Mouse (Mus musculus) hindbrain, postnatal 0 days (tissue): ENCODE results near the gene Xrcc6. TPM values are rescaled to one million over a fixed set of nuclear protein-coding genes. Genes with fewer than 3 reads are reported as not detected.
"Not testable (repeated sequence)": the region's sequence is repeated elsewhere in the genome, so short reads cannot be mapped to it uniquely, and the experiment has no call there.

ENCODE experiments used
- ATAC-seq: fragments of 200-750 bp; cut with Nextera tagmentation; 2 replicates; pipeline ENCODE4 v1.8.0; 2017; ENCODE audit warnings: mild to moderate bottlenecking, moderate TSS enrichment, moderate library complexity
- DNase-seq: peaks from one replicate; pipeline ENCODE4 v3.0.0-alpha.2; 2015; ENCODE audit warnings: low spot score
- H3K27ac ChIP-seq: fragments of 300-500 bp; sonication (generic); 2 replicates; pipeline ENCODE4 v1.5.1; 2014; ENCODE audit warnings: mild to moderate bottlenecking
- H3K27me3 ChIP-seq: fragments of 300-500 bp; sonication (generic); 2 replicates; pipeline ENCODE4 v1.6.1; 2014; ENCODE audit warnings: low read length, mixed read lengths; ENCODE audit not compliant: insufficient read depth
- H3K36me3 ChIP-seq: fragments of 300-500 bp; sonication (generic); 2 replicates; pipeline ENCODE4 v1.6.1; 2014; ENCODE audit warnings: low read length, mixed read lengths; ENCODE audit not compliant: insufficient read depth
- H3K4me1 ChIP-seq: fragments of 300-500 bp; sonication (generic); 2 replicates; pipeline ENCODE4 v1.6.1; 2014; ENCODE audit warnings: antibody characterized with exemption, low read length, mixed read lengths; ENCODE audit not compliant: insufficient read depth
- H3K4me2 ChIP-seq: fragments of 300-500 bp; sonication (generic); 2 replicates; pipeline ENCODE4 v1.6.1; 2014; ENCODE audit warnings: low read depth, mild to moderate bottlenecking, low read length, moderate library complexity, mixed read lengths
- H3K4me3 ChIP-seq: fragments of 300-500 bp; sonication (generic); 2 replicates; pipeline ENCODE4 v1.5.1; 2014; ENCODE audit warnings: low read length
- H3K9ac ChIP-seq: fragments of 300-500 bp; sonication (generic); replicated peaks from 2 replicates; pipeline ENCODE4 v1.6.1; 2014; ENCODE audit warnings: mild to moderate bottlenecking, low read length, moderate library complexity, mixed read lengths
- H3K9me3 ChIP-seq: fragments of 300-500 bp; sonication (generic); 2 replicates; pipeline ENCODE4 v1.6.1; 2016; ENCODE audit warnings: low read length, mixed read lengths
- CTCF ChIP-seq: IDR thresholded peaks from 2 replicates; pipeline ENCODE4 v1.5.1; 2016; ENCODE audit warnings: antibody characterized with exemption, control low read depth, low read depth
- WGBS: fragments of 180-500 bp; shearing (Covaris S2); extraction: QIAGEN DNeasy Blood & Tissue Kit; methylation state at CpG from one replicate; pipeline ENCODE4 v1.1.7; 2014; 5-methylcytosine and 5-hydroxymethylcytosine counted together
- polyA plus RNA-seq: library from polyadenylated mRNA; unstranded; fragments of >200 nt; fragmentation: Nextera tagmentation; extraction: Ambion mirVana; gene quantifications from 2 replicates; pipeline ENCODE4 v1.2.1, GENCODE M21; 2015
- total RNA-seq: library from RNA; depleted of rRNA; stranded (reverse); fragments of >200 nt; gene quantifications from 2 replicates; pipeline ENCODE4 v1.2.3, GENCODE M21; 2014

Gene Xrcc6
- total and polyA plus RNA-seq, 2 experiments from 2014 or later, result 18.5 to 30.9 TPM

DNA sequence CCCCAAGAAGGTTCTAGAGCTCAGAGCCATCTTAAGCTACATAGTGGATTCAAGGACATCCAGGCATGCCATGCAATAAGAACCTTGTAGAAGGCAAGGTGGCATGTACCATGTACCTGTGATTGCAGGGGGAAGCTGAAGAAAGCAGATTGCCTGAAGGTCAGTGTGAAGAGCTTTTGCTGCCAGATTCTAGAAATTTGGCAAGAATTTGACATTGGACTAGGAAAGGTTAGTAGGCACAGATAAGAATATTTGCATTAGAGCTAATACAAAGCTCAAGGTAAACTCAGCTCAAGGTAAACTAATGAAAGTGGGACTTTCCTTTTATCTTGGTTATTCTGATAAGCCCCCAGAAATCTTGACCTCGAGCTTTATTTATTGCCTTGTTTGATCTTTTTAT, 23.4 kb upstream of the Xrcc6 start:
- Histone ChIP-seq H3K36me3 (no peaks in the 10 kb centered on the region), H3K27ac (no peak overlapping the region), H3K4me1 (no peaks in the 10 kb centered on the region), H3K9ac (no peak overlapping the region), H3K4me3 (no peak overlapping the region), H3K27me3 (no peaks in the 10 kb centered on the region), H3K4me2 (no peak overlapping the region), H3K9me3 (no peaks in the 10 kb centered on the region)
- TF ChIP-seq CTCF, result no peak
- 79% methylated on average over 1 of the region's 1 CpGs for WGBS
- DNase-seq (no peak), ATAC-seq (no peak)

DNA sequence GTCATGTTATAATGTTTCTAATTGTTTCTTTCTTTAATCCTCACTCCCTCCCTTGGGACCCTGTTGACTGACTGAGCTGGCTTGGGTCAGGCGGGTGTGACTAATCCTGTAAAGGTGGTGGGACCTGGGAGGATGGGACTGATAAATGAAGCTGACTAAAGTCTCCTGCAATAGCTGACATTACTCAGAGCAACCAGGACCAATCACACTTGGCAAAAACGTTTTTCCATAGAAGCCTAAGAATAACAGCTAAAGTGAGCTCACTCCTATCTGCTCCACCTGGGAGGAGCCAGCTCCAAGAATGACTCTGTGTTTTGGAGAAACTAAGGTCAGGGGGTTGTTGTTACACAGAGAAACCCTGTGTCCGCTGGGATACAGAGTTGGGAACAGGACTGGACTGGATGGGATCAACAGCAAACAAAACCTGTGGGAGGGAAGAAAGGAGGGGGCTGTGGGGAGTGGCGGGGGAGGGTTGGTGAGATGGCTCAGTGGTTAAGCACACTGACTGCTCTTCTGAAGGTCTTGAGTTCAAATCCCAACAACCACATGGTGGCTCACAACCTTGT, 22.6 kb upstream of the Xrcc6 start:
- DNase-seq (no peak), ATAC-seq (no peak)
- Histone ChIP-seq H3K4me3 (no peak overlapping the region), H3K27me3 (no peaks in the 10 kb centered on the region), H3K4me2 (no peak overlapping the region), H3K36me3 (no peaks in the 10 kb centered on the region), H3K9me3 (no peaks in the 10 kb centered on the region), H3K27ac (no peak overlapping the region), H3K9ac (no peak overlapping the region), H3K4me1 (no peaks in the 10 kb centered on the region)
- no peak for TF ChIP-seq CTCF
- WGBS, result 52% methylated on average over 4 of the region's 4 CpGs

DNA sequence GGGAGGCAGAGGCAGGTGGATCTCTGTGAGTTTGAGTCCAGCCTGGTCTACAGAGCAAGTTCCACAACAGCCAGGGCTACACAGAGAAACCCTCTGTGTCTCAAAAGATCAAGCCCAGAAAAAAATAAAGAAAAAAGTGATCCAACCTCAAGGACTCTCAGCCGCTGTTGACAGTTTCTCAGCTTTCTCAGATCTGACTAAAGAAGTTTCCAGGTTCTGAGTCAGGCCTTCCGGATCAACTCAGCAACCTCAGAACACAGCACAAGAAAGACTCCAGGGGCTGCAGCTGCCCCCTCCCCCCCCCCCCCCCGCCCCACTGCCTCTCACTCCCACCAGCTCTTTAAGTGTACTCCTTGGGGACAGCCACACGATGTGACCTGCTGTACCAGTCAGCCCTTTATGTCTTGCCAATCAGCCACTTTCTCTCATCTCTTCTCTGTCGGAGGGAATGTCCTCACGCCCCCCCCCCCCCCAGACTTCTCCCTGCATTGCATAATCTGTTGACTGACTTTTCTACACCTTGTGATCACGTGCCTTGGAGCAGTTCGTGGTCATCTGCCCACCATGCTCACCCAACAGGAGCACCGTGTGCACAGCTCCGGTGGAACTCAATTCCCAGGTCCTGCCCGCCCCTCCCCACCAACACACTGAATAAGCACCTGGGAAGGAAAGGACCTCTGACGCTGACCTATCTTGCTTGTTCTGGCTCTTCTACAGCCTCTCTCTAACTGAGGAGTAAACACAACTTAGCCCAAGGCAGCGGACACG, 21.4 kb upstream of the Xrcc6 start:
- 83% methylated on average over 13 of the region's 14 CpGs for WGBS
- Histone ChIP-seq H3K36me3 (no peaks in the 10 kb centered on the region), H3K27me3 (no peaks in the 10 kb centered on the region), H3K9ac (no peak overlapping the region), H3K4me2 (no peak overlapping the region), H3K9me3 (no peaks in the 10 kb centered on the region), H3K4me1 (no peaks in the 10 kb centered on the region), H3K4me3 (no peak overlapping the region), H3K27ac (no peak overlapping the region)
- ATAC-seq, result no peak
- TF ChIP-seq CTCF, result no peak
- no peak for DNase-seq

DNA sequence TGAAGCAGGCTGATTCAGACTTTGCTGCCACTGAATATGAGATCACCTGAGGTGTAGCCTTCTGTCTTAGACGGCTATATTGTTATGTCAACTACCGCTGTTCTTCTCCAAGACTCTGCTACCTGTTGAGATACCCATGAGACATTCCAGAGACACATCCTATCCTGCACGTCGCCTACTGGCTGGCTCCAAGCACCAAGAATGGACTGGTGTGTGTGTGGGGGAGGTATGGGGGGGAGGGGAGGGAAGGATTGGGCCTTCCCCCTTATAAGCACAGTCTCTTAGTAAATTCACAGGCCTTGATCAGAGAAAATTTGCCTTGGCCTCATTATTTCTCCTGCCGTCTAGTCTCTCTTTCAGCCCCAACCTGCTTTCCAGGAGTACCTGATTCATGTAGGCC, 19.8 kb upstream of the Xrcc6 start:
- Histone ChIP-seq H3K4me3 (no peak overlapping the region), H3K27me3 (no peaks in the 10 kb centered on the region), H3K9ac (no peak overlapping the region), H3K36me3 (no peaks in the 10 kb centered on the region), H3K27ac (no peak overlapping the region), H3K9me3 (no peaks in the 10 kb centered on the region), H3K4me1 (no peaks in the 10 kb centered on the region), H3K4me2 (no peak overlapping the region)
- WGBS, result 94% methylated on average over 5 of the region's 5 CpGs
- no peak for TF ChIP-seq CTCF
- DNase-seq (no peak), ATAC-seq (no peak)

DNA sequence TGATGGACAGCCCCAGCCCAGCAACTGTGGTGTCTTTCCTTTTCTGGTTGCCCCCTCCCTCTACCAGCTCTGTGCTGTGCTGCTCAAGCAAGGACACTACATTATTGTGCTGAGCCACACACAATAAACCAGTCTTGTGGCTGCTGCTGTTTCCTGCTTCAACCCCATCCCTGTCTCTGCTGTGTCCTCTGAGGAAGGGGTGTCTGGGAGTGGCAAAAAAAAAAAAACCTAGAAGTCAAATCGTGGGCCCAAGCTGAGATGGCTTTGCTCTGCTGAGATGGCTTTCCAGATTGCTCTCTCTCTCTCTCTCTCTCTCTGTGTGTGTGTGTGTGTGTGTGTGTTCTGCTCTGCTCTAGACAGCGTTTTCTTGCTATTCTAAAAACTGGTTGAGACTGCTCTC, 19.2 kb upstream of the Xrcc6 start:
- no peak for TF ChIP-seq CTCF
- Histone ChIP-seq H3K4me3 (no peak overlapping the region), H3K27ac (no peak overlapping the region), H3K4me1 (no peaks in the 10 kb centered on the region), H3K9me3 (no peaks in the 10 kb centered on the region), H3K4me2 (no peak overlapping the region), H3K27me3 (no peaks in the 10 kb centered on the region), H3K36me3 (no peaks in the 10 kb centered on the region), H3K9ac (no peak overlapping the region)
- ATAC-seq (no peak), DNase-seq (no peak)
- 63% methylated on average over 2 of the region's 2 CpGs for WGBS

DNA sequence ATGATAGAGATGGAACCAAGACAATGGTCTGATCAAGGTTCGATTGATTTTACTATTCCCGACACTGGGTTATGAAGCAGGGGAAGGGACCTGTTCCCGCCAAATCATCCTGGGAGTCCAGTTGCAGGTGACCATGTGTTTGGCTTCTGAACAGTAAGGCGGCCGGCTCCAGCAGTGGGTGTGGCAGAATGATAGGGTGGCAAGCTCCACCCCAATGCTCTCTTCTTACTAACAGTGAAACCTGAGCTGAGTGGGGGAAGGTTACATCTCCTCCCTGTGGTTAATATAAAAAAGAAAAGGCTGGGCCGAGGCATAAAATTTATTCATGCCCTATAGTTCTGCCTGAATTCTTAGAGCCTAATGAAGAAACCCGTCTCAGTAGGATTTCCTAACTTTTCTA, 18.5 kb upstream of the Xrcc6 start:
- 76% methylated on average over 7 of the region's 7 CpGs for WGBS
- H3K27ac ChIP-seq, result no peak overlapping the region
- no peak for ATAC-seq
- no peak for TF ChIP-seq CTCF
- H3K36me3 ChIP-seq, result no peaks in the 10 kb centered on the region
- H3K4me3 ChIP-seq, result no peak overlapping the region
- H3K4me2 ChIP-seq, result no peak overlapping the region
- no peaks in the 10 kb centered on the region for H3K9me3 ChIP-seq
- H3K4me1 ChIP-seq, result no peaks in the 10 kb centered on the region
- H3K27me3 ChIP-seq, result no peaks in the 10 kb centered on the region
- DNase-seq, result no peak
- H3K9ac ChIP-seq, result no peak overlapping the region

DNA sequence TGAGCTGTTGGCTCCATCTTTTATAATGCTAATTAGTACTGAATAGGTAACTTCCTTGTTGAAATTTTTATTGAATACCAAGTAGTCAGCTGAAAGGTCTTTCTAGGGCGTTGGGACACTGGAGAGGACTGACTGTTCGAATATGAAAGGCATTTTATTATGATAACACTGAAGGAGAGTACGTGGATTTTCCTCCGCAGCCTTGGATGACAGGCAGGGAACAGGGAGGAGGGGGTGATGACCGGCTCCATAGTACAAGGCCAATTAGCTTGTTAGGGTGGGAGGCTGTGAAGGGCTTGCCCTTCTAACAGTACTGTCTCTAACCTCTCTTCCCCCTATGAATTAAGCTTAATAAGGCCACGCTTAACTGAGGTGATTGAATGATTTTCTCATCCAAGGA, 18.0 kb upstream of the Xrcc6 start:
- H3K4me2 ChIP-seq, H3K27me3 ChIP-seq, H3K9me3 ChIP-seq, H3K4me3 ChIP-seq, H3K9ac ChIP-seq, H3K4me1 ChIP-seq, H3K36me3 ChIP-seq, H3K27ac ChIP-seq, ATAC-seq, DNase-seq: not testable (repeated sequence)
- 66% methylated on average over 6 of the region's 6 CpGs for WGBS

DNA sequence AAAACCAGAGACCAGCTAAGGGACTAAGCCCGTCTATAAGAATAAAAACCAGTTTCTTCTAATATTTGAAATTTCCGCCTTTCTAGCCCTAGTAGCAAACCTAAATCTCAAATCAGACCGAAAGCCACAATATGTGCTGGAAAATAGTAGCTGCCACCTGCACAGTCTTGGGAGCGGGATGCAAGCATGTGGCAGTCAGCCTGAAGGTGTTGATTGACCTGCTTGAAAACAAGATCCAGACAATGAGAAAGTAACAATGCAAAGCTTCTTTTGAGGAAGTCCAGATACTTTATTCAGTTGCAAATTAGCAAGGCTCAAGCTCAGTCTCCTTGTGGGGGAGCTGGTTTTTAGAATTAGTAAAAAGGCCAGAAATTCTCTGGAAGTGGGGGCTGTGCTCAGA, 17.1 kb upstream of the Xrcc6 start:
- not testable (repeated sequence) for H3K27me3 ChIP-seq, H3K4me2 ChIP-seq, H3K4me1 ChIP-seq, H3K27ac ChIP-seq, ATAC-seq, H3K9ac ChIP-seq, H3K9me3 ChIP-seq, DNase-seq, H3K4me3 ChIP-seq, H3K36me3 ChIP-seq
- 88% methylated on average over 4 of the region's 4 CpGs for WGBS

DNA sequence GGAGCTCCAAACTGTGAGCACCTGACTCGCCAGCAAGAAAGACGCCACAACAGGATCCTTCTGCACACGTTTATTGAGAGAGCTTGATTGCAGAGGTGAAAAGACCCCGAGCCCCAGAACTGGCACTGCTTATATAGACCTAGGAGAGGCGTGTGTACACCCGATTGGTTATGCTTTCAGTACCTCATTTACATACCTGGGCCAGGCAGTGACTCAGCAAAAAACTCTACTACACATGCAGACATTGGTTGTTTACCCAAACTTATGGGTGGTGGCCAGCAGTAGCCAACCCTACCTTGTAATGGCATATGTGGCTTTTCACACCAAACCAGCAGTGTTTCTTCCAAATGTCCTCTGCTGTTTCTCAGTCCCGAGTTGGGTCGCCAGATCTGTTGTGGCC, 12.5 kb upstream of the Xrcc6 start:
- WGBS, result 88% methylated on average over 8 of the region's 8 CpGs
- not testable (repeated sequence) for ATAC-seq, H3K4me3 ChIP-seq, H3K4me2 ChIP-seq, H3K27ac ChIP-seq, H3K9ac ChIP-seq, H3K9me3 ChIP-seq, H3K4me1 ChIP-seq, H3K36me3 ChIP-seq, DNase-seq, H3K27me3 ChIP-seq
